Mouse (Mus musculus) retina, postnatal 1 day (tissue): Measurements from ENCODE around the gene Ankrd52.
A peak's percentile ranks its signal among the peaks of the same experiment; 100 is the strongest.

Experiments used
- DNase-seq: peaks from one replicate; pipeline ENCODE4 v3.0.0-alpha.2; 2012

Gene Ankrd52

DNA sequence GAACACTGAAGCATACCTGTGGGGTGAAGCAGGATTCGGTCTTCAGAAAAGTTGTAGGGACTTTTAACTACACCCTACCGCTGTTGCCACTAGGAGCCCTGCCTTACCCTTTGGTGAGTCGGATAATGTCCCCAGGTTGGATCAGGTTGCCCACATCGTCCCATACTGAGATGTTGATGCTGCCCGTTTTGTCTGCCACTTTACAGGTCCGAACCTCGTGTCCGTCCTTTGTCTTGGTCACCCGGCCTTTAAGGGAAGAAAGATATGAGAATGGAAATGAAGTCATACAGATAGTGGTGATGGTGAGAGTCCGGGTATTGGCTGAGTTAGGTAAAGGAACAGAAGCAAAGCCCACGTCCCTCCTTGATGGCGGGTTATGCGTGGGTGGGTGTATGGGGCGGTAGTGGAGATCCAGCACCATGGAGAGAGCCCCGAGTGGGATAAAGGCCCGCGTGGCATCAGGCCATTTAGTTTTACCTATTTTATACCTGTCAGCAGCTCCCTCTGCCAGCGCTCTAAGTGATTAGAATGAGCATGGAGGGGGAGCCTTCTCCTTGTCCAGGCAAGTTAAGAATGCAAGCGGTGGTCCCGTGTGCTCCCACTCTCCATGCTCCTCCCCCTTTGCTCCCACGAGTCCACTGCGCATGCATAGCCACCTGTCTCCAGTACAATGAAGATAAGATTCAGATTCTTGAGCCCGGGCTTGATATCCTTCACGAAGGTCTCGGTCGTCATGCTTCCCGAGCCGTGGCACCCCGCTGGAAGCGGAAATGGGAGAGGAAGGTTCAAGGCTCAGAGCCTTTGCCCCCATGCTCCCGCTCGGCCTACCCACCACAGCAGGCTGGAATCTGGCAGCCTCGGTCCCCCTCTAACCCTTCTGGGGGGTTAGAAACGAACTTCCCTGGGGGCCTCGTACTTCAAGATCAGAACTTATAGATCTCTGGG lies 31.9 kb downstream of the Ankrd52 start:
- DNase-seq, result peak; percentile 58

DNA sequence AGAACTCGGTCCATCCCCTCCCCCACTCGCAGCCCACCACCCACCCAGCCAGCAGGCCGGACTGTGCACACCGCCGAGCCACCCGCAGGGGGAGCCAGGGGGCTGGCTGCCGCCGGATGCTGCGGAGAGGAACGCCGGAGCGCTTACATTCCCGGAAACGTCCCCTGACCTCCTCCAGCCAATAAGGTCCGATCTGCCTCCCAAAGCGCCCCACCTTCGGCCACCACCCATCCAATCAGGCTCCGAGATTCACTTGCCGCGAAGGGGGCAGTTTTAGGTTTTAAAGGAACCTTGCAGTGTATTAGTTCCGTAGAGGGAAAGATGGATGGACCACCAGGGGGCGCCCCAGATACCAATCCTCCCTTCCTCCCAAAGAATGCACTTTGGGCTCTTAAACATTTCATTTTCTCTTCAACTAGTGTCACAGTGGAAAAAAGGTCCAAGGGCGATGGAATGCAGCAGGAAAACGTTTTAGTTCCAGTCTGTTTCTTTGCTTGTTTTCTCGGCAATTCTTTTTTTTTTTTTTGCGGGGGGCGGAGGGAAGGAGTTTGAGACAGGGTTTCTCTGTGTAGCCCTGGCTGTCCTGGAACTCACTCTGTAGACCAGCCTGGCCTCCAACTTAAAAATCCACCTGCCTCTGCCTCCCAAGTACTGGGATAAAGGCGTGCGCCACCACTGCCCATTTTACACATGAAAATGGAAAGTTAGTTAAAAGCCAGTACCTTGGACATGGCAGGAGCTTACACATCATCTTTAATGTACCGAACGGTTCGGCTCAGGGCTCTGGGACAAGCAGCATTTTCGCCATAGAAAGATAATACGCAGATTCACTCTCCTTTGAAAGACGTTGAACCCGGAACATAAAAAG lies 33.0 kb downstream of the Ankrd52 start:
- peak; percentile 100 for DNase-seq

DNA sequence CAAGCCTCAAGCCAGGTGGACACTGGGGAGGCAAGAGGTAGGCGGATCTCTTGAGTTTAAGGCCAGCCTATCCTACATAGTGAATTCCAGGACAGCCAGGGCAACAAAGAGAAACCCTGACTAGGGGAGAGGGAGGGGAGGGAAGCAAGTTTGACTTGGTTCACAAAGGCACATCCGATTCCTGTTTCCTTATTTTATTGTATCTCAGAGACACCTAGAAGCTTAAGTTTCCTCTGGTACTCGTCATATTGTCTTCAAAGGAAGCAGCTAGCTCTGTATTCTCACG lies 33.6 kb downstream of the Ankrd52 start:
- no peak for DNase-seq

DNA sequence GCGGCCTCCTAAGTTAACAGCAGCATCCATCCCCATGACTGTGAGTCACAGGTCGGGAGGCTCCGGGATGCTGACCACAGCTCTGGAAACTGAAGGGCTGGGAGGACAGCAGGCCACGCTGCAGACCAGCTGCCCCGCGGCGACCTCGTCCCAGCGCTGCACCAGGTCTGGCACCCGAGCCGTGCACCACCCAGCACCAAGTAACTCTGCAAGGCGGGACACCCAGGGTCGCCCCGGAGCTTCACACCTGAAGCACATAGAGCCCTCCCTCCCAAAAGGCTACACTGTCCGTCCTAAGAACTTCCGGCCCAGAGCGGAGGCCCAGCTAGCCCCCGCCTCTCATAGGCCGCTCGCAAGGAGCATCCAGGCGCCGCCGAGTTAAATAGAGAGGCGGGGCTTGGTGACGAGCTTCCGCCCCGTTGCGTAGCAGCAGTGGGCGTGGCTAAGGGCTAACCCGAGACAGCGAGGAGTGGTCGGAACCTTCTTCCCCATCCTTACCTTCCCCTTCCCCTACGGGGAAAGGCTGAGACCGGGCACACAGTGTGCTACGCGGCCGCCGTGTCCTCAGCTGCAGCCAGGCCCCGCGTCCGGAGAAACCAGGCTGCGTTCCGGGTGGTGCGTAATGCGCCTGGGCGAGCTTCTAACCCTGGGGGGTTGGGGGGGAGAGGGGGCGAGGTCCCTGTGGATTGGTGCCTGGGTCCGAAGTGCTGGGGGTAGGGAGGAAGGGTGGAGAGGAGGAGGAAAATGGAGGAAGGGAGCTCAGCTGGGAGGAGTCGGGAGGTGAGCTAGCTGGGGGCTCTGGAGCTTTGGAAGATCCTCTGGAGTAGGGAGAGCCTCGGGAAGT lies 34.5 kb downstream of the Ankrd52 start, which contains the start of the genes Nabp2 and Rnf41:
Nabp2 (minus strand) TSS at position 282 of the 844 bp plus-strand sequence.
Rnf41 (plus strand) TSS at position 447 of the 844 bp plus-strand sequence.
- DNase-seq, result peak; percentile 98

DNA sequence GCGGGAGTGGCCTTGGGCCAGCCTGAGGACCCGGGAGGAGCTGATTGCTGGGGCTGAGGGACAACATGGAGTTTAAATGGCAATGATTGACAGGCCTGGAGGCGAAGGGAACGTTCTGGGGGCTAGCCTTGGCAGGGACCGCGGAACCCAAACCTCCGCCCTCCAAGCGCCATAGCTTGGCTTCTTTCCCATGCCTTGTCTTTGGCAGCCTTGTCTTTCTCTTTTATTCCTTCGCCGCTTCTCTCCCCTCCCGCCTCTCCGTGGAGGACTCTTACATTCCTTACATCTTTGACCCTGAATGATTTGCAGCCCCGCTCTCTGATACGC lies 35.1 kb downstream of the Ankrd52 start:
- DNase-seq, result no peak

DNA sequence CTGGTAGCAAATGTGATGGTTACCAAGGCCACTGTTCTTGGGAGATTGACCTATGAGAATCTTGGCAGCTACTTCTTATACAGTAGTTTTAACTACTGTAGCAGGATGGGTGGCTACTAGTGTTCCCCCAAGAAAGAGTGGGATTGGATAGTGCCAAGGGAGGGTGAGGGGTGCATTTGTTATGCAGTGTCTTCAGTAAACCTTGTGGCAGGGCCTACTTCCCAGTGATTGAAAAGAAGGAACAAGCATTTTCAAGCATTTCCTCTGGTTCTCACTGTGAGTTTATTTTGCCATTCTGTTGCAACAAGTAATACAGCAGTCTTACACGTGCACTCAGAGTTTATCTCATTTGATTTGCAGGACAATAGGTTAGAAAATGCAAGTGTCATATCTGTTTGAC lies 35.6 kb downstream of the Ankrd52 start:
- DNase-seq, result no peak

DNA sequence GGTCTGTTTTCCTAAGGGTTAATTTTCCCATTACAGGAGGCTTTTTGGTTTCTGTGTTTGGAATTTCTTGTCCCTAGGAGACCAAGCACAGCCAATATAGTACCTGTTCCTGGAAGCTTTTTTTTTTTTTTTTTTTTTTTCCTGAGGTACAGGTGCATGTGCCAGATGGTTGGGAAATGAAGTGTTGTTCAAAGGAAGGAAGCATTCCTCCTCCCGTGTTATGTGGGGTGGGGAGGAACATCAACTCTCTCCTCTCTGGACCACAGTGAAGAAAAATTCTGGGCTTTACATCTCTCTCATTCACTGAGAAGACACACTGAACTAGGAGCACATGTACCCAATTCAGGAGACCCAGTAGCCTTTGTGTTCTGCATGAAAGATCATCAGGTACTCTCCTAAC lies 36.2 kb downstream of the Ankrd52 start:
- DNase-seq, result no peak

DNA sequence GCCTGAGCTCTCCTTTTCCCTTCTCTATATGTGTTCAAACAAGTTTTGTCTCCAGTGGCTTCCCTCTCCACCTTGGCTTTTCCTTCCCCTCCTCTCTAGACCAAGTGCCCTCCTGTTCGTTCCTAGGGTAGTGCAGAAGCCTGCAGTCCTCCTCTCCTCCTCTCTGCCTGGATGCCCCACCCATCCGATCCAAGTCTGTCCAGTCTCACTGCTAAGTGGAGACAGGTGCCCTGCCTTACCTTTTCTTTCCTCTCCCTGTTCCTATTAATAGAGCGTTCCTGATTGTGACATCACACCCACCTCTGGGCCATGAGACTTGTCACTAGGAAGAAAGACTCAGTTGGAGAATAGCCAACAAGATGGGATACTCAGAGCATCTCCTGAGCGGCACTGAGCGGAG lies 37.9 kb downstream of the Ankrd52 start:
- DNase-seq, result no peak

DNA sequence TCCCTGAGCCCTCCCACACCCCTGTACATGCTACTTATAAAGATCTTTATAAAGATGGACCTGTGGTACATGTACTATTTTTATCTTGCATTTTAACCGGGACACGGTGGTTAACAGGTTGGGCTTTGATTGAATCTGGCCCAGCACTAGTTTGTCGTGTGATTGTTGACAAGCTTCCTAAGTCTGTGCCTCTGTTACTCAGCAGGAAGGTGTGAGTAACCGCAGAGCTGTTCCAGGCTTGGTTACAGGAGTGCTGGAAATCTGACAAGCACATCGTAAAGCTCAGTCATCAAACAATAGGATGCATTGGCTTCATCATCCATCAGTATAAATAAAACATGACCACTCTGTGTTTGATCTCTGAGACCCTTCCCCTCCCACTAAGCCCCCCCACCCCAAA lies 45.5 kb downstream of the Ankrd52 start:
- no peak for DNase-seq

DNA sequence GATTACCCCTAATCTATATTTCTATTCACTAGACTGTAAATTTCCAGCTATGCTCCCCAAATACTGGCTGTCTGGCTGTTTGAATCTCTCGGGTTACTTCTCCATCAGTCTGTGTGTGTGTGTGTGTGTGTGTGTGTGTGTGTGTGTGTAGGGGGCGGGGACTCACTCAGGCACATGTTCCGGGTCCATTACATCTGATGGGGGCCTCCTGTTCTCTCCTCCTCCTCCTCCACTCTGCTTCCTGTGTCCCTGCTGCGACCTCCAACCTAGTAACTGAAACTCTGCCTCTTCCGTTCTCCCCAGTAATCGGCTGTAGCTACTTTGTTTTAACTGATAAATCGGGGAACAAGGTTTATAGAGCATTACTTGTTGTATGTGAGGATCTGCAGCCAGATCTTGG lies 47.7 kb downstream of the Ankrd52 start:
- no peak for DNase-seq

DNA sequence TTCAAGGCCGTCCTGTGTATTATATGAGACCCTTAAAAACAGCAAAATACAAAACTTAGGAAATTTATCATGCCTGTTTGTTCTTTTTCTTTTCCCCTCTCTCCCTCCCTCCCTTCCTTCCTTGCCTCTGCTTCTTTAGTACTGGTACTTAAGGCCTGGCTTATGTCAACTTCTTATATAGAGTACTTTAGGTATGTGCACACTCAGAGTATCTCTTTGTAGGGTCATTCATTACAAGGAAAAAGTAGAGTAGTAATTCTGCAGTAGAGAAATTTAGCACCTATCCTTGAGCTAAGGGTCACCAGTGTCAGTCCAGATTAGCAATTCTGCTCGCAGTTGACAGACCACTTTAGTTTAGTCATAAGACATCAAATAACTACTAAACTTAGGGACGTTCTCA lies 48.3 kb downstream of the Ankrd52 start:
- no peak for DNase-seq

DNA sequence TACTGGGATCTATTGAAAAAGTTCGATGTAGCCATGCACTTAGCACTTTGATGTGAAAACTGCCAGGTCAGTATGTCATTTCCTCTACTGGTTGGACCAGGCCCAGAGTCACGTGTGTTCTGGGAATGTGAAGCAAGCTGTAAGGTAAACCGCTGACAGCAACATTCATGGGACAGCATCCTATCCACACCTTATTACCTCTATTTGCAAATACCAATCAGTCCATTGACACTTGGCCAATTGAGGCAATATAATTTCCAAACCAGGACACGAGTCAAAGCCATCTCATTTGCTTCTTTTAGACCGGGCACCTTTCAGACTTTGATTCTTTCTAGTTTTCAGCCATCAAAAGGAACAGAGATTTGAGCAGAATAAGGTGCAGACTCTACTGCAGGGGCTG lies 52.1 kb downstream of the Ankrd52 start:
- no peak for DNase-seq

DNA sequence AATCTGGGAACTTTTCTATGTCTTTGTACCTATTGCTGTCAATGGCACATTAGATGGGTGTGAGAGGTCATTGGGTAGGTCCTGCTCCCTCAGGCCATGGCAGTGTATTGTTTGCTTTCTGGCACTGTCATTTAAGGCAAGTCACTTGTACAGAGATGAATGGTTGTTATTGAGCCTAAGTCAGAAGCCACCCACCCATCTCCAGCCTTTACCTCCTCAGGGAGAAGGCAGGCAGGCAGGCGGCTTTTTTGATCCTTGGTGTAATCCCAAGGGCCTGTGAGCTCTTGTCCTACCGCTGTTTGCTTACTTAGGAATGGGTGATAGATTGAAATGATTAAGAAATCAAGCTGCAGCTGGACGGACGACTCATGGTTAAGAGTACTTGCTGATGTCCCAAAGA lies 52.5 kb downstream of the Ankrd52 start:
- no peak for DNase-seq

DNA sequence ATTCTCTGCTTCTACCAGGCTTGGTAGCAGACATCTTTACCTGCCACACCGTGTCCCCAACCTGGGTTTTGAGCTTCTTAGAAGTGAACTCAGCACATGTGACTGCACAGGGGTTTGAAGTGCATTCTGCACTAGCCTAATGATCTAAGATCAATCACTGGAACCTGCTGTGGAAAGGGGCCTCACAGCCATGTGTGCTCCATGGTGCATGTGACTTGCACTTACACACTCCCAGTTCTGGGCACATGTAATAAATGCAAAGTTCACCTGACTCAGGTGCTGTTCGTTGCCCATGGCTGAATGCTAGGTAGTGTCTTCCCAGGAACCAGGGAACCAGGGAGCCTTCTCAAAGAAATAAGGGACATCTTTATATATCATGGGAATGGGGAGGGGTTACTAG lies 56.5 kb downstream of the Ankrd52 start:
- DNase-seq, result no peak

DNA sequence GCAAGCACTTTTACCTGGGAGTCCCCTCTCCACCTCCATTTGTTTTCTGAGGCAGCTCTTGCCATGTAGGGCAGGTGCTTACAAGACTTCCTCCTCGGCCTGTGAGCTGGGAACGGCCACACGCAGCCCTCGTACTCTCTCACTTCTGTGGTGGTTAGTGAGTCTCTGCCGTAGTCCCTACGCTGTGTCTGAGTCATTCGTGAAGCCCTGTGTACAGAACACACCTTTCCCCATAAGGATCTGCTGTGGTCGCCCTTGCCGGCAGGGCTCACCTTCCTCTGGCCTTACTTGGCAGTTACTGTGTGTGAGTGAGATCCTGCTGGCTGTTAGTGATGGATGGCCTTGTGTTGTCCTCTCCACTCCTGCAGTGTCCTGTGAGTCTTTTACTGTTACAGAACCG lies 57.8 kb downstream of the Ankrd52 start:
- no peak for DNase-seq

DNA sequence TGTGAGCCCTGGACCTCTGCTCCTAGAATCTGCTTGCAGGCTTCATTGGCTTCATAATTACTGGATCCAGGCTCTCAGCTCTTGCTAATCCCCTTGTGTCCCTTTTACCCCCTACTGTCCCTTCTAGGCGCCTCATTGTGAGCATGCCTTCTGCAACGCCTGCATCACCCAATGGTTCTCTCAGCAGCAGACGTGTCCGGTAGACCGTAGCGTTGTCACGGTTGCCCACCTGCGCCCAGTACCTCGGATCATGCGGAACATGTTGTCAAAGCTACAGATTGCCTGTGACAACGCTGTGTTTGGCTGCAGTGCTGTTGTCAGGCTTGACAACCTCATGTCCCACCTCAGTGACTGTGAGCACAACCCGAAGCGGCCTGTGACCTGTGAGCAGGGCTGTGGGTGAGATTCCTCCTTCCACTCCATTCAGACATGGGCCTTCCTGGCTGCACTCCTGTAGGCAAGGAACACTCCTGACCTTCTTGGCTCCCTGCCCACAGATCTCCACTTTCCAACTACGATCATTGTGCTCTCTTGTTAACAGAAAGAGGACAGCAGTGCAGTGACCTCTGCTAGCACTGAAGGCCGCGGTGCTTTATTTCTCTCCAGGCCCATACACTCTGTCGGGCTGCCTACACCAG lies 58.4 kb downstream of the Ankrd52 start:
- DNase-seq, result peak; percentile 76

DNA sequence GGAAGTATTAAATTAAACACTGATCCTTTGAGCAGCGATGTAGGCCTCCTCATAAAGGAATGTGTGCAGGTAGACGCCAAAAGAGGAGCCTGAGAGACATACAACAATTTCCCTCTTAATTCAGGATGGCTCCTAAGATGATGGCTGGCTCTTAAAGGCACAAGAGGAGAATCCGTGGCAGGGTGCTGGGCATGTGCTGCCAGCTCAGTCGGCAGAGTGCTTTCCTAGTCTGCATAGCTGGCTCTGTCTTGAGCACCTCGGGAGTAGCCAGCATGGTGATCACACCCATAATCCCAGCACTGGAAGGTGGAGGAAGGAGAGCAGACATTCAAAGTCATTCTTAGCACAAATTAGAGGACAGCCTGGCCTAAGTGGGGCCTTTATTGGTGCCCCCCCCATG lies 59.0 kb downstream of the Ankrd52 start:
- no peak for DNase-seq

DNA sequence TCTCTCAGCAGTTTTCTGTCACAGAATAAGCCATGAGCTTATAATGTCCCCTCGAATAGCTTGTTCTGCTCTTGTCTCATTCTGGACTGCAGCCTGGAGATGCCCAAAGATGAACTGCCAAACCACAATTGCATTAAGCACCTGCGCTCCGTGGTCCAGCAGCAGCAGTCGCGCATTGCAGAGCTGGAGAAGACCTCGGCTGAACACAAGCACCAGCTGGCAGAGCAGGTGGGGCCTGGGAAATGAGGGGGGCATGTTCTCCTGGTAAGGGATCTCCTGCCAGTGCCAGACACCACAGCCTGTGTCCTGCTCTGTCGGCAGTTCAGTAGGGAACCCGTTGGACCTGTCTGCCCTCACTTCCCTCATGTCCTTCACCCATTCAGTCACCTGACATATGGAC lies 59.5 kb downstream of the Ankrd52 start:
- DNase-seq, result no peak

DNA sequence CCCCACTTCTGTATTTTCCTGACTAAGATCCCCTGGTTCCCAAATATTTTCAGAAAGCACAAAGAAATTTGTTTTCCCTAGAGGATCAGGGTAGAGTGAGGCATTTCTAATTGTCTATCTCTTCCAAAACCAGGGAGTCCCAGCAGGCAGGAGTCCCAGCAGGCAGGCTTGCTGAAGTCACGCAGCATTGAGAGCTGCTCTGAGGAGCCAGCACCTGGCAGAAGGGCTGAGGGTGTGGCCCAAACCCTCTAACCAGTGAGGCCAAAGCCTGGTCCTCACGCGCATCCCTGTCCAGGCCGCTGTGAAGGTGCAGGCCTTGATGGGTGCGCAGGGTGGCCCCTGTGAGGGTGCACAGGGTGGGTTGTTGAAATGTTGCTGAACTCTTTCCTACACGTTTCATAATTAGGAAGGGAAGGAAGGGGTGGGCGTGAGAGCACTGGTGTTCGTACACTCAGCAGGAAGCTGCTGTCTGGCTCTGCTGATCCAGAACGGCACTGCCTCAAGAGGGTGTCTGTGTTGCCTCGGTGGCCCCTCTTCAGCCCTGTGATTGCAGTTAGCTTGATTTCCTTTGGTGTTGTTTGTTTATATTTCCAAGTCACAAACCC lies 61.9 kb downstream of the Ankrd52 start:
- no peak for DNase-seq

DNA sequence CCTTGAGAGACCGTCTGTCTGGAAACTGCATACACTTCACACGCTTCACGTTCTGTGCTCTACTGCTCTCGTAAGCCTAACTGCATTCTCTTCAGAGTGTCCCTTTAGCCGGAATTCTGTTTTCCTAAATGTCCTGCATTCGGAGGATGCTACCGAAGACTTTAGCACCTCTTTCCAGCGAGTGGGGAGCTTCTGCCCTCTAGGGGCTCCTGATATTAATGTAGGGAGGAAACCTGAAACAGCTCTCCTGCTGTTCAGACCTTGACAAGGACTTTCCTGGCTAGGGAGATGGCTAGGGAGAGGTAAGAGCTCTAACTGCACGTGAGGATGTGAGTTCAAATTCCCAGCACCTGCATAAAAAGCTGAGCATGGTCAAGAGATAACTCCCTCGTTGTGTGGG lies 63.5 kb downstream of the Ankrd52 start:
- DNase-seq, result peak; percentile 59

DNA sequence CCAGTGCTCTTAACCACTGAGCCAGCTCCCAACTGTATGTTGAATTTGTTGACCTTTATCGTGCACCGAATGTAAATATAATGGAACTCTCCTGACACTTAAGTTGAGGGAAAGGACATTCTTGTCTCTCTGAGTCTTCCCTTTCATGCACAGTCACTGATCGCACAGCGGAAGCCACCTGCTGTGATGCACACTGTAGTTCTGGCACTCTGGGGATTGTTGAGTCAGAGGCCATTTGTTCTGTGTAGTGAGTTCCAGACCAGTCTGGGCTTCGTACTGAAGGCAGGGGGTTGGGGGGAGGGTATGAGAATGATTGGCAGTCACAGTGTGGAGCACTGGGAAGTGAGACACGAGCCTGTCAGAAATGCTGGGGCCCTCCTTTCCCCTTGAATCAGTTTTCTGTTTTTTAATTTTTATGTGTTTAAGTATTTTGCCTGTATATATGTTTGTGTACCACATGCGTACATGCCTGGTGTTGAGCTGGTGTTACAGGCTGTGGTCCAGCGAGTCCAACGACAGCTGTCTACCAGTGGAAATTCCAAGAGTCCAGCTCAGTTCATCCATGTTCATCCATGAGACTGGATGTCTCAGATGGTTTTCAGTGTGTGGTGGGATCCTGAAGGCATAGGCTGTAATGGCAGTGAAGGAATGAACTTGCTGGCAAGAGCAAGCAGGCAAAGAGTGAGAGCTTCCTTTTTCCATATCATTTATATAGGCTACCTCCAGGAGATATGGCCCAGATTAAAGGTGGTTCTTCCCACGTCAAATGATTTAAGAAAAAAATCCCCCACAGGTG lies 64.6 kb downstream of the Ankrd52 start:
- no peak for DNase-seq
